Mouse (Mus musculus): ENCODE measurements at regions not wholly inside any gene's neighbourhood (a gene's known extent, or its start where the extent isn't known, plus 50 kb on each side); places are given as distances from the start of the nearest gene placed in this dataset.

GRCm38 (mm10) chr16:49995822-49996221 is 195.5 kb downstream of the Cd47 start:
- no peak for TF ChIP-seq POLR2A (IDR thresholded peaks at IDR 0.05; ENCODE audit: low read depth, low read length)
- no peak for TF ChIP-seq CTCF (IDR thresholded peaks at IDR 0.05; ENCODE audit: borderline replicate concordance, insufficient read depth, low read length)
